ENCODE assay signal across 10 mouse cellular contexts in genomic region chr1:164796471-164796870, GRCm38 (mm10). TPM values are rescaled to one million over a fixed set of nuclear protein-coding genes. Genes with fewer than 3 reads are reported as not detected.
DNase-seq lines count a peak whose midpoint lies in the region; ATAC-seq lines count a peak whose summit lies in the region.
"Had no signal": no experiment of that assay in that cellular context is flagged by ENCODE, and none has a peak within 500 bp of the region (broad histone marks: within the 10 kb centered on the region; RNA-seq: fewer than 3 reads in every experiment).

Gene Dpt, plus strand, starts transcription at chr1:164796644.

- H3K4me1 ChIP-seq in intestine, embryonic 16.5 days (ENCODE audit: control insufficient read depth, insufficient read depth, low read length): no peaks in the 10 kb centered on the region
- H3K4me1 ChIP-seq in intestine, embryonic 15.5 days (replicated peaks): peaks cover 4% of the 10 kb centered on the region; the same call in 1 of the 2 replicates
- peaks cover 30% of the 10 kb centered on the region for H3K4me1 ChIP-seq in embryonic facial prominence, embryonic 15.5 days

- WGBS in intestine, embryonic 16.5 days: 70% methylated on average over 8 of the region's 8 CpGs
- 77% methylated on average over 8 of the region's 8 CpGs for WGBS in intestine, embryonic 15.5 days
- 58% methylated on average over 8 of the region's 8 CpGs for WGBS in embryonic facial prominence, embryonic 15.5 days

- no peak within 1 kb of the TSS for H3K9ac ChIP-seq in intestine, embryonic 16.5 days (ENCODE audit: low read depth, low read length)
- no peak within 1 kb of the TSS for H3K9ac ChIP-seq in intestine, embryonic 15.5 days
- H3K9ac ChIP-seq in embryonic facial prominence, embryonic 15.5 days: no peak within 1 kb of the TSS

- H3K9me3 ChIP-seq in intestine, embryonic 16.5 days (ENCODE audit: control insufficient read depth, low read length): no peaks in the 10 kb centered on the region
- no peaks in the 10 kb centered on the region for H3K9me3 ChIP-seq in intestine, embryonic 15.5 days
- H3K9me3 ChIP-seq in embryonic facial prominence, embryonic 15.5 days (replicated peaks): no peaks in the 10 kb centered on the region

- no peaks in the 10 kb centered on the region for H3K36me3 ChIP-seq in intestine, embryonic 16.5 days (ENCODE audit: control insufficient read depth, insufficient read depth, low read length)
- no peaks in the 10 kb centered on the region for H3K36me3 ChIP-seq in intestine, embryonic 15.5 days
- no peaks in the 10 kb centered on the region for H3K36me3 ChIP-seq in embryonic facial prominence, embryonic 15.5 days

- intact Hi-C loops in left cerebral cortex, postnatal 14 days (cut with DNase I): no loop called here

- no peak for ATAC-seq in intestine, embryonic 16.5 days
- no peak for ATAC-seq in intestine, embryonic 15.5 days
- peak; percentile 78 for ATAC-seq in embryonic facial prominence, embryonic 15.5 days (ENCODE audit: insufficient number of reproducible peaks, low FRiP score, low TSS enrichment, low read depth)
- ATAC-seq in monocyte, adult 5-6 weeks (replicated peaks; ENCODE audit: insufficient number of reproducible peaks, low FRiP score, low TSS enrichment, poor library complexity, severe bottlenecking): no peak

- H3K27me3 ChIP-seq in intestine, embryonic 16.5 days (replicated peaks; ENCODE audit: control insufficient read depth, insufficient read depth, low read length): no peaks in the 10 kb centered on the region
- no peaks in the 10 kb centered on the region for H3K27me3 ChIP-seq in intestine, embryonic 15.5 days (replicated peaks)
- H3K27me3 ChIP-seq in embryonic facial prominence, embryonic 15.5 days: no peaks in the 10 kb centered on the region
- H3K27me3 ChIP-seq: CH12.LX had no signal

- no peak within 1 kb of the TSS for H3K4me2 ChIP-seq in intestine, embryonic 16.5 days (ENCODE audit: low read depth, low read length)
- no peak within 1 kb of the TSS for H3K4me2 ChIP-seq in intestine, embryonic 15.5 days (replicated peaks)
- H3K4me2 ChIP-seq in embryonic facial prominence, embryonic 15.5 days (replicated peaks): peak within 1 kb of the TSS; percentile 33

- H3K4me3 ChIP-seq in intestine, embryonic 16.5 days (ENCODE audit: low read length): no peak within 1 kb of the TSS
- no peak within 1 kb of the TSS for H3K4me3 ChIP-seq in intestine, embryonic 15.5 days (replicated peaks)
- H3K4me3 ChIP-seq in embryonic facial prominence, embryonic 15.5 days (replicated peaks): peak within 1 kb of the TSS; percentile 31

- H3K27ac ChIP-seq in intestine, embryonic 16.5 days (ENCODE audit: low read length): no peak within 1 kb of the TSS
- no peak within 1 kb of the TSS for H3K27ac ChIP-seq in intestine, embryonic 15.5 days
- peak within 1 kb of the TSS; percentile 78 for H3K27ac ChIP-seq in embryonic facial prominence, embryonic 15.5 days (replicated peaks)

- peak; percentile 71 for DNase-seq in heart, postnatal 4 days
- DNase-seq in skeletal muscle tissue, adult 2 months (ENCODE audit: low read depth, low spot score): peak; percentile 81
- no peak for DNase-seq in right cerebral cortex, postnatal 4 days
- DNase-seq in left cerebral cortex, postnatal 14 days (ENCODE audit: low spot score in 2 of 2): no peak
- DNase-seq: right cerebral cortex, postnatal 14 days had no signal

RNA-seq across cellular contexts. Expression of gene Dpt, which starts in this region (rescaled TPM):
- polyA plus RNA-seq in intestine, embryonic 16.5 days (2015; fragmentation: Nextera tagmentation; extraction: Ambion mirVana): 16.0 and 17.0 TPM in 2 replicates
- polyA plus RNA-seq in intestine, embryonic 15.5 days (2015; fragmentation: Nextera tagmentation; extraction: Ambion mirVana): 5.7 and 8.2 TPM in 2 replicates
- 115 and 149 TPM in 2 replicates for polyA plus RNA-seq in embryonic facial prominence, embryonic 15.5 days (2015; fragmentation: Nextera tagmentation; extraction: Ambion mirVana)
- 100 to 1,000 TPM; 164 to 204 TPM for total RNA-seq in heart, postnatal 4 days (2021)
- total RNA-seq in left cerebral cortex, postnatal 14 days (2021): under 1 TPM; 0.57 to 0.72 TPM
- total RNA-seq in monocyte, adult 5-6 weeks (2017): not detected in 3 replicates
- total RNA-seq: CH12.LX had no signal

Comparison
In these comparisons a context has a peak if more than half of its experiments do, and no peak if none do; other contexts are left out.
1. RNA of gene Dpt (total RNA-seq): 164 to 204 TPM in heart, postnatal 4 days; 0.57 to 0.72 TPM in left cerebral cortex, postnatal 14 days and not detected in monocyte, adult 5-6 weeks; every median in the first group is over 10 times any median in the second.
2. DNase-seq: peak in heart, postnatal 4 days (single experiment) and skeletal muscle tissue, adult 2 months (single experiment); none in right cerebral cortex, postnatal 4 days (single experiment) and left cerebral cortex, postnatal 14 days (0 of 2).